Mouse (Mus musculus): ENCODE measurements around the gene Armc12.

DNA sequence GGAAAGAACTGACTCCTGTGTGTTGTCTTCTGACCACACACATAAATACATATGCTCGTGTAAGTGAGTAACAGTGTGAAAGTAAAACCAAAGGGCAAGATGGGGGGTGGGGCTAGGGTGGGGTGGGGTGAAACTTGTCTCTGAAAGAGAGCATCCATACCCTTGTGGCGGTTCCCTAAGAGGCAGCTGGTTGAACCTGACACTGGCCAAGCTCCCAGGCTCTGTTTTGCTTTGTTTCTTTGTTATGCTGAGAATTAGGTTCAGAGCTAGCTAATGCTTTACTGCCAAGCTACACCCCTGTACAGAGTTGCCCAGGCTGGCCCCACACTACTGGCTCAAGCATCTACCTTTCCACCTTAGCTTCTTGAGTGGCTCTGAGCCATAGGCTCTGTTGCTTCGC, 30.1 kb upstream of the Armc12 start:
- TF ChIP-seq GATA1 (IDR thresholded peaks at IDR 0.05; ENCODE audit: borderline replicate concordance, low read length) (no peak), FLI1 (IDR thresholded peaks at IDR 0.05; ENCODE audit: low read length) (no peak)
